25 mouse cellular contexts compared by ENCODE assay signal in the genomic region with DNA sequence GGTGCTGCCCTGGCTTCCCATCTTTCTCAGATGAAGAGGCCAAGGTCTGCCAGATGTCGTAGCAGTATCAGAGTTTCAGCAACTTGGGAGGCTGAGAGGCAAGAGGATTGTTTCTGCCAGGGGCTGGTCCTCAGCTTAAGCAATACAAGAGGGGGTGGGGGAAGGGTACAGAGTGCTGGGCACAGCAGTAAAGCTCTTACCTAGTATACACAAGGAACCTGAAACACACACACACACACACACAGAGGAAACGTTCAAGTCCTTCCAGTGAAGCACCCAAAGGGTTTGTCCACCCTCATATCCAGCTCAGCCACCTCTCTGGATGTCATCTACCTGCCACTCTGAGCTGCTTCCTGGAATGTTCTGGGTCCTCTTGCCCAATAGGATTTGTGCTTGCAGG. TPM values are rescaled to one million over a fixed set of nuclear protein-coding genes. Genes with fewer than 3 reads are reported as not detected.
A peak's percentile ranks its signal among the peaks of the same experiment; 100 is the strongest.
DNase-seq lines count a peak whose midpoint lies in the region; ATAC-seq and TF ChIP-seq lines count a peak whose summit lies in the region.
"Had no signal": no experiment of that assay in that cellular context is flagged by ENCODE, and none has a peak within 500 bp of the region (broad histone marks: within the 10 kb centered on the region; RNA-seq: fewer than 3 reads in every experiment).

No protein-coding gene starts in this region.

- H3K4me1 ChIP-seq in lung, embryonic 16.5 days (replicated peaks; ENCODE audit: control insufficient read depth, insufficient read depth, low read length): peaks cover 4% of the 10 kb centered on the region
- H3K4me1 ChIP-seq in E14TG2a.4 (replicated peaks; ENCODE audit: low read depth, low read length): peaks cover 86% of the 10 kb centered on the region
- no peaks in the 10 kb centered on the region for H3K4me1 ChIP-seq in stomach, postnatal 0 days (replicated peaks; ENCODE audit: control insufficient read depth, insufficient read depth)
- no peaks in the 10 kb centered on the region for H3K4me1 ChIP-seq in forebrain, embryonic 14.5 days (ENCODE audit: control insufficient read depth, insufficient read depth, low read length)
- H3K4me1 ChIP-seq: heart, embryonic 15.5 days; hindbrain, embryonic 13.5 days had no signal

- peak; percentile 33 for DNase-seq in gastrocnemius, adult 18-20 months (ENCODE audit: low spot score)
- no peak for DNase-seq in gastrocnemius, postnatal 4 days (ENCODE audit: low spot score in 2 of 2)
- DNase-seq in lung, postnatal 4 days: no peak
- no peak for DNase-seq in stomach, postnatal 0 days (ENCODE audit: low spot score)
- DNase-seq in forebrain, embryonic 14.5 days (ENCODE audit: low spot score): no peak
- DNase-seq: adrenal gland, adult 2 months; adrenal gland, postnatal 14 days; cerebellum, adult 11 months; cerebellum, adult 2 months; cerebellum, postnatal 14 days; forebrain, postnatal 0 days; gastrocnemius, postnatal 10 days; heart, adult 18-20 months; heart, postnatal 10 days; heart, postnatal 36 days had no signal

- TF ChIP-seq EP300 in stomach, postnatal 0 days (optimal IDR thresholded peaks at IDR 0.05): no peak

- H3K4me2 ChIP-seq in lung, embryonic 16.5 days (ENCODE audit: low read depth, low read length): no peak overlapping the region
- no peak overlapping the region for H3K4me2 ChIP-seq in stomach, postnatal 0 days (replicated peaks; ENCODE audit: low read depth)
- no peak overlapping the region for H3K4me2 ChIP-seq in forebrain, embryonic 14.5 days (ENCODE audit: low read length)
- H3K4me2 ChIP-seq: forebrain, embryonic 13.5 days; heart, embryonic 12.5 days; heart, embryonic 15.5 days; hindbrain, embryonic 13.5 days had no signal

- TF ChIP-seq CTCF in E14TG2a.4 (conservative IDR thresholded peaks at IDR 0.05; ENCODE audit: low read length): no peak
- TF ChIP-seq CTCF in stomach, postnatal 0 days (IDR thresholded peaks at IDR 0.05; ENCODE audit: low read depth): no peak

- no peak overlapping the region for H3K9ac ChIP-seq in lung, embryonic 16.5 days (ENCODE audit: low read length)
- no peak overlapping the region for H3K9ac ChIP-seq in stomach, postnatal 0 days (ENCODE audit: low read length)
- H3K9ac ChIP-seq in forebrain, embryonic 14.5 days (ENCODE audit: low read length): no peak overlapping the region
- H3K9ac ChIP-seq: forebrain, embryonic 13.5 days; forebrain, postnatal 0 days; heart, embryonic 12.5 days; heart, embryonic 15.5 days; hindbrain, embryonic 13.5 days had no signal

- H3K9me3 ChIP-seq in lung, embryonic 16.5 days (ENCODE audit: control insufficient read depth, low read length): no peaks in the 10 kb centered on the region
- H3K9me3 ChIP-seq in E14TG2a.4 (ENCODE audit: low read length): no peaks in the 10 kb centered on the region
- no peaks in the 10 kb centered on the region for H3K9me3 ChIP-seq in stomach, postnatal 0 days (ENCODE audit: control insufficient read depth, low read length)
- no peaks in the 10 kb centered on the region for H3K9me3 ChIP-seq in forebrain, embryonic 14.5 days (replicated peaks; ENCODE audit: control insufficient read depth, low read length)
- H3K9me3 ChIP-seq: forebrain, embryonic 10.5 days; forebrain, embryonic 13.5 days; heart, embryonic 12.5 days; heart, embryonic 15.5 days; hindbrain, embryonic 10.5 days; hindbrain, embryonic 13.5 days had no signal

- ATAC-seq in lung, embryonic 16.5 days (ENCODE audit: low read depth): peak; percentile 34; the same call in 1 of the 2 replicates
- no peak for ATAC-seq in stomach, postnatal 0 days (ENCODE audit: low FRiP score, low TSS enrichment)
- no peak for ATAC-seq in forebrain, embryonic 14.5 days
- ATAC-seq: forebrain, embryonic 13.5 days; forebrain, postnatal 0 days; hindbrain, embryonic 16.5 days had no signal

- H3K4me3 ChIP-seq in lung, embryonic 16.5 days (ENCODE audit: low read length): no peak overlapping the region
- peak overlapping the region; percentile 49 for H3K4me3 ChIP-seq in E14TG2a.4 (replicated peaks; ENCODE audit: low read length)
- H3K4me3 ChIP-seq in stomach, postnatal 0 days (ENCODE audit: low read depth, low read length): no peak overlapping the region
- H3K4me3 ChIP-seq in forebrain, embryonic 14.5 days (ENCODE audit: low read depth, low read length): no peak overlapping the region
- H3K4me3 ChIP-seq: forebrain, embryonic 10.5 days; forebrain, embryonic 13.5 days; heart, embryonic 12.5 days; heart, embryonic 15.5 days; hindbrain, embryonic 10.5 days; hindbrain, embryonic 13.5 days had no signal

- H3K36me3 ChIP-seq in lung, embryonic 16.5 days (ENCODE audit: control insufficient read depth, insufficient read depth, low read length): no peaks in the 10 kb centered on the region
- H3K36me3 ChIP-seq in E14TG2a.4 (ENCODE audit: insufficient read depth, low read length): peaks cover 9% of the 10 kb centered on the region
- no peaks in the 10 kb centered on the region for H3K36me3 ChIP-seq in stomach, postnatal 0 days (ENCODE audit: control insufficient read depth, insufficient read depth, low read length)
- no peaks in the 10 kb centered on the region for H3K36me3 ChIP-seq in forebrain, embryonic 14.5 days (ENCODE audit: control insufficient read depth, insufficient read depth, low read length)
- H3K36me3 ChIP-seq: forebrain, embryonic 10.5 days; G1E; heart, embryonic 12.5 days; heart, embryonic 15.5 days; hindbrain, embryonic 10.5 days; hindbrain, embryonic 13.5 days had no signal

- H3K27ac ChIP-seq in lung, embryonic 16.5 days (ENCODE audit: low read length): no peak overlapping the region
- H3K27ac ChIP-seq in stomach, postnatal 0 days (replicated peaks): 0 out of 2 replicates have a peak overlapping the region, but pooled peaks have one; percentile 24
- H3K27ac ChIP-seq in forebrain, embryonic 14.5 days (ENCODE audit: low read depth, low read length): no peak overlapping the region
- H3K27ac ChIP-seq: forebrain, embryonic 10.5 days; forebrain, embryonic 13.5 days; heart, embryonic 15.5 days; hindbrain, embryonic 10.5 days; hindbrain, embryonic 13.5 days had no signal

- H3K27me3 ChIP-seq in lung, embryonic 16.5 days (ENCODE audit: control insufficient read depth, insufficient read depth, low read depth, low read length): no peaks in the 10 kb centered on the region
- no peaks in the 10 kb centered on the region for H3K27me3 ChIP-seq in E14TG2a.4 (ENCODE audit: insufficient read depth, low read length)
- no peaks in the 10 kb centered on the region for H3K27me3 ChIP-seq in stomach, postnatal 0 days (ENCODE audit: control insufficient read depth, insufficient read depth, low read length)
- no peaks in the 10 kb centered on the region for H3K27me3 ChIP-seq in forebrain, embryonic 14.5 days (replicated peaks; ENCODE audit: control insufficient read depth, insufficient read depth, low read length)
- H3K27me3 ChIP-seq: forebrain, embryonic 13.5 days; heart, embryonic 12.5 days; heart, embryonic 15.5 days; hindbrain, embryonic 13.5 days had no signal

- WGBS in lung, embryonic 16.5 days: 48% methylated on average over 2 of the region's 2 CpGs
- 58% methylated on average over 2 of the region's 2 CpGs for WGBS in stomach, postnatal 0 days
- 60% methylated on average over 2 of the region's 2 CpGs for whole genome bisulfite sequencing in forebrain, embryonic 14.5 days

RNA-seq across cellular contexts. Expression of a gene that starts 44.7 kb away (rescaled TPM):
- total RNA-seq in gastrocnemius, adult 18-20 months (2021): 10 to 100 TPM in 1 of 2 experiments, 1 to 10 TPM in 1; 6.2 to 11.1 TPM
- total RNA-seq in gastrocnemius, postnatal 4 days (2021): 10 to 100 TPM; 18.8 to 20.5 TPM
- 5.5 and 5.9 TPM in 2 replicates for polyA plus RNA-seq in lung, embryonic 16.5 days (2015; fragmentation: Nextera tagmentation; extraction: Ambion mirVana)
- 1.5 and 2.2 TPM in 2 replicates for polyA plus RNA-seq in stomach, postnatal 0 days (2015; fragmentation: Nextera tagmentation; extraction: Ambion mirVana)
- 0.18 and 0.37 TPM in 2 replicates for polyA plus RNA-seq in forebrain, embryonic 14.5 days (2014; fragmentation: Nextera tagmentation; extraction: Ambion mirVana)
- polyA plus RNA-seq: G1E had no signal
